Mouse (Mus musculus): ENCODE measurements around the gene Gba. TPM values are rescaled to one million over a fixed set of nuclear protein-coding genes. Genes with fewer than 3 reads are reported as not detected.
A peak's percentile ranks its signal among the peaks of the same experiment; 100 is the strongest.

The Gba gene
- polyA plus RNA-seq, 1 experiment: 40.6 TPM

DNA sequence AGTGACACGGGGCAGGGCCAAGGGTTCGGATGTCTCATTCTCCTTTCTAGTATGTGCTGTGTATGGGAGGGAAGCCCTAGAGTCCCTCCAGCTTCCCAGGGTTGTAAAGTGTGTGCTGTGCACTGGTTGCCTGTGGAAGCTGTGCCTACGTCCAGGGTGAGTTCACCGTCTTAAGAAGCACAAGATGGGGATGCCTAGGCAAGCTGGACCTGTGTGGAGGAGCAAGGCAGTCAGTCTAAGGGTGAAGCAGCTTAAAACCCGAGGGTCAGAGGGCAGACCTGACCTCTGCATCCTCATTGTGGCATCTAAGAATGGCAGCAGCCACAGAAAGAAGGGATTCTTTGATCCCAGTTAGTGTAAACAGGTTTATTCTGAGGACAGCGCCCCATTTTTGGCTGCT, 6.0 kb downstream of the Gba start:
- Histone ChIP-seq H3K79me3 (ENCODE audit: low read depth) (peaks cover 11% of the 10 kb centered on the region), H3K36me3 (ENCODE audit: control insufficient read depth, insufficient read depth) (peaks cover 53% of the 10 kb centered on the region), H3K79me2 (ENCODE audit: control insufficient read depth, insufficient read depth) (peaks cover 30% of the 10 kb centered on the region), H3K27me3 (ENCODE audit: control insufficient read depth, insufficient read depth, insufficient read length) (no peaks in the 10 kb centered on the region), H3K4me3 (ENCODE audit: insufficient read depth, poor library complexity, severe bottlenecking) (no peak overlapping the region), H3ac (ENCODE audit: control insufficient read depth, insufficient read length, low read depth) (no peak overlapping the region)
- TF ChIP-seq FOSL1 (IDR thresholded peaks at IDR 0.05; ENCODE audit: insufficient read depth, low read length, poor library complexity, severe bottlenecking) (no peak), CEBPB (IDR thresholded peaks at IDR 0.05; ENCODE audit: low read depth) (no peak), MYOD1 (IDR thresholded peaks at IDR 0.05; ENCODE audit: control insufficient read depth, insufficient read length, low read depth) (no peak), USF1 (IDR thresholded peaks at IDR 0.05; ENCODE audit: low read depth) (no peak), MYOG (IDR thresholded peaks at IDR 0.05; ENCODE audit: control insufficient read depth, extremely low read depth, insufficient read length) (no peak)

DNA sequence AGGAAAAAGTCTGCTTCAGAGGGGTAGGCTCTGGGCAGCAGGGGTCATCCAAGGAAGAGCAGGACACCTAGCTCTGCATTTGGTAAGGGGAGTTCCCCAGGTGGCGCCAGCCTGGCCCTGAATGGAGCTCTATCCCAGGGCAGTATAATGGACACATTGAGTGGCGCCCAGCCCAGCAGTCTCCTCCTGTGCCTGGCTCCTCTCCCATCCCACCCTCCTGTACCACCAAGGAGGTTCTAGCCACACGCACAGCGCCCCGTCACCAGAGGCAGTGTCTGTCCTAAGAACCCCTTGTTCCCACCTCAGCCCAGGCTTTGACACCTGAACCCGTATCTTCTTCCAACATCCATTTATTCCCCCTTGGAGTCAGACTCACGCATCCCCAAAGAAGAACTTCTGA, 7.0 kb downstream of the Gba start:
- Histone ChIP-seq H3K36me3 (ENCODE audit: control insufficient read depth, insufficient read depth) (peaks cover 49% of the 10 kb centered on the region), H3K4me3 (ENCODE audit: insufficient read depth, poor library complexity, severe bottlenecking) (no peak overlapping the region)
- TF ChIP-seq CTCF (IDR thresholded peaks at IDR 0.05; ENCODE audit: control insufficient read depth, insufficient read depth, insufficient read length) (no peak), MAX (IDR thresholded peaks at IDR 0.05) (no peak), FOSL1 (IDR thresholded peaks at IDR 0.05; ENCODE audit: insufficient read depth, low read length, poor library complexity, severe bottlenecking) (no peak), MYOG (IDR thresholded peaks at IDR 0.05; ENCODE audit: control insufficient read depth, extremely low read depth, insufficient read length) (no peak), MYOD1 (IDR thresholded peaks at IDR 0.05; ENCODE audit: control insufficient read depth, insufficient read length, low read depth) (no peak), CEBPB (IDR thresholded peaks at IDR 0.05; ENCODE audit: low read depth) (no peak)

DNA sequence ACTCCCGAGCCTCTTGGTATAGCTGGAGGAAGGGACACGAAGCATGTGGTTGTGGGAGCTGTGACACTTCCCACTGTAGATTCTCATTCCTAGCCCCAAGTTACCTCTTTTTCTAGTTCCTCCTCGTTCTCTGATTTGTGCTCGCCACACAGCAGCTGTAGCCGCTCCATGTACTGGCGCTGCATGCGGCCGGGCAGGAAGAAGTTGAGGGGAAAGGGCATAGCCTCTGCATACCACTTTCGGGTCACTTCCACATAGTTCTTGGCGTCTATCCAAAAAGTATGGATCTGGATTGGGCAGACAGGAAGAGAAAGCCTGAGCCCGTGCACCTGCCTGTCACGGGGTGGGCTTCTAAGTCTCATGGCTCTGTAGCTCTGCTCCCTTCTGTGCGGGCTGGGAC, 7.4 kb downstream of the Gba start:
- peaks cover 11% of the 10 kb centered on the region for H3K79me3 ChIP-seq (ENCODE audit: low read depth)
- TF ChIP-seq FOSL1 (IDR thresholded peaks at IDR 0.05; ENCODE audit: insufficient read depth, low read length, poor library complexity, severe bottlenecking) (no peak), MAX (IDR thresholded peaks at IDR 0.05) (no peak), MYOG (IDR thresholded peaks at IDR 0.05; ENCODE audit: control insufficient read depth, extremely low read depth, insufficient read length) (no peak), MYOD1 (IDR thresholded peaks at IDR 0.05; ENCODE audit: control insufficient read depth, insufficient read length, low read depth) (no peak), CEBPB (IDR thresholded peaks at IDR 0.05; ENCODE audit: low read depth) (no peak), CTCF (IDR thresholded peaks at IDR 0.05; ENCODE audit: control insufficient read depth, insufficient read depth, insufficient read length) (no peak), USF1 (IDR thresholded peaks at IDR 0.05; ENCODE audit: low read depth) (no peak)
- peaks cover 44% of the 10 kb centered on the region for H3K36me3 ChIP-seq (ENCODE audit: control insufficient read depth, insufficient read depth)

More for the DNA sequence above, 7.0 kb downstream of the Gba start:
- H3K79me3 ChIP-seq (ENCODE audit: low read depth): peaks cover 11% of the 10 kb centered on the region
- no peaks in the 10 kb centered on the region for H3K27me3 ChIP-seq (ENCODE audit: control insufficient read depth, insufficient read depth, insufficient read length)
- H3K79me2 ChIP-seq (ENCODE audit: control insufficient read depth, insufficient read depth): peaks cover 31% of the 10 kb centered on the region
- no peak overlapping the region for H3ac ChIP-seq (ENCODE audit: control insufficient read depth, insufficient read length, low read depth)

DNA sequence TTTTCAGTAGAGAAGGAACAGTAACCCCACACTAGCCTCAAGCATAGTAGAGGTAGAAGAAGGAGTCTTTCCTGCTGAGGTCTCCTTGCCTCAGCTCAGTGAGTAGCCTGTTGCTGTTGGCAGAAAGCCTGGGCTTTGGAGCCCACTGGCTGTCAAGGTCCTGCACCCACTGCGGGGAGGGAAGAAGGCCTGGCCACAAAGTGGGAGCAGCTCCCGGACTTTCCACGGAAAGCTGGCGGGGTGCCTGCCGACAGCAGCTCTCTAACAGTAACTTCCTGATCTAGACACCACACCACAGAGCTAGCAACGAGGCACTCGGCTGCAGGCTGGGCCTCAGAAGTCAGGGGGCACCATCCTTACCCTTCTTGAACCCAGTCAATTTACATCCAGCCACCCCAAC, 8.0 kb downstream of the Gba start:
- Histone ChIP-seq H3K4me3 (ENCODE audit: insufficient read depth, poor library complexity, severe bottlenecking) (no peak overlapping the region), H3K27me3 (ENCODE audit: control insufficient read depth, insufficient read depth, insufficient read length) (no peaks in the 10 kb centered on the region), H3K36me3 (ENCODE audit: control insufficient read depth, insufficient read depth) (peaks cover 43% of the 10 kb centered on the region), H3ac (ENCODE audit: control insufficient read depth, insufficient read length, low read depth) (no peak overlapping the region), H3K79me2 (ENCODE audit: control insufficient read depth, insufficient read depth) (peaks cover 31% of the 10 kb centered on the region), H3K79me3 (ENCODE audit: low read depth) (peaks cover 11% of the 10 kb centered on the region)
- TF ChIP-seq MAX (IDR thresholded peaks at IDR 0.05): no peak
- no peak for TF ChIP-seq FOSL1 (IDR thresholded peaks at IDR 0.05; ENCODE audit: insufficient read depth, low read length, poor library complexity, severe bottlenecking)
- TF ChIP-seq MYOD1 (IDR thresholded peaks at IDR 0.05; ENCODE audit: control insufficient read depth, insufficient read length, low read depth): no peak
- TF ChIP-seq USF1 (IDR thresholded peaks at IDR 0.05; ENCODE audit: low read depth): no peak
- TF ChIP-seq MYOG (IDR thresholded peaks at IDR 0.05; ENCODE audit: control insufficient read depth, extremely low read depth, insufficient read length): no peak
- no peak for TF ChIP-seq CEBPB (IDR thresholded peaks at IDR 0.05; ENCODE audit: low read depth)
- TF ChIP-seq CTCF (IDR thresholded peaks at IDR 0.05; ENCODE audit: control insufficient read depth, insufficient read depth, insufficient read length): no peak

More for the DNA sequence above, 7.4 kb downstream of the Gba start:
- H3K79me2 ChIP-seq (ENCODE audit: control insufficient read depth, insufficient read depth): peaks cover 31% of the 10 kb centered on the region
- no peak overlapping the region for H3ac ChIP-seq (ENCODE audit: control insufficient read depth, insufficient read length, low read depth)
- H3K4me3 ChIP-seq (ENCODE audit: insufficient read depth, poor library complexity, severe bottlenecking): no peak overlapping the region
- no peaks in the 10 kb centered on the region for H3K27me3 ChIP-seq (ENCODE audit: control insufficient read depth, insufficient read depth, insufficient read length)

DNA sequence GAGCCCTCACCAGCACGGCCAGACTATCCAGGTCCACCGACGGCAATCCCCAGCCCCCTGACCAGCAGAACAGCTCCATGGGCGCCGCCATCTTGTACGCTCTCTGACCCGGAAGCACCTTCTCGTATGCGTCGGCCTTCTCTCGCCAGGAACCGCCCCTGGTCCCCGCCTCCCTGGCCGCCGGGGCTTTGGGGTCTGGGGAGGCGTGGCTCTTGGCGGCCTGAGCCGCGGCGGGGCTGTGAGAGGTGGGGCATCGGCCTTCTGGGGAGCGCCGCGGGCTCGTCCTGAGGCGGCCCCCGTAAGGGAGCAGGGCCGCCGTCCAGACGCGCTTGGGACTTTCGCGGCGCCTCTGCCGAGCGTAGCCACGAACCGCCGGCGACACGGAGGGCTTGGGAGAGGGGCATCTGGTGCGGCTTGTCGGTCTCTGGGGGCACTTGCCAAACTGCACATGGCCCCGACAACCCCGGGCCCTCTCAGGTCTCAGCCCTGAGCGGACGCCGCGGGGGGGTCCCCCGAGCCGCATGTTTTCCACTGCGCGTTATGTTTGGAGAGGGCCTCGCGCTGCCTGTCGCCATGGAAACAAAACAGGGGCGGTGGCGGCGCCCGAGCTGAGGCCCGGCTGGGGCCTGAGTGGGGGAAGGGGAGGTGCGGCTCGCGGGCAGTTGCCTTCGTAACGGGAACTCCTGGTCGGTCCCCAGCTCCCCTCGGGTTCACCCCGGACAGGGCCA, 11.2 kb downstream of the Gba start:
- Histone ChIP-seq H3K36me3 (ENCODE audit: control insufficient read depth, insufficient read depth) (peaks cover 19% of the 10 kb centered on the region), H3K27me3 (ENCODE audit: control insufficient read depth, insufficient read depth, insufficient read length) (no peaks in the 10 kb centered on the region), H3ac (ENCODE audit: control insufficient read depth, insufficient read length, low read depth) (peak overlapping the region; percentile 86), H3K4me3 (ENCODE audit: insufficient read depth, poor library complexity, severe bottlenecking) (peak overlapping the region; percentile 91), H3K79me2 (ENCODE audit: control insufficient read depth, insufficient read depth) (peaks cover 31% of the 10 kb centered on the region), H3K79me3 (ENCODE audit: low read depth) (peaks cover 11% of the 10 kb centered on the region)
- TF ChIP-seq FOSL1 (IDR thresholded peaks at IDR 0.05; ENCODE audit: insufficient read depth, low read length, poor library complexity, severe bottlenecking) (no peak), MYOG (IDR thresholded peaks at IDR 0.05; ENCODE audit: control insufficient read depth, extremely low read depth, insufficient read length) (no peak), USF1 (IDR thresholded peaks at IDR 0.05; ENCODE audit: low read depth) (no peak), MYOD1 (IDR thresholded peaks at IDR 0.05; ENCODE audit: control insufficient read depth, insufficient read length, low read depth) (no peak), MAX (IDR thresholded peaks at IDR 0.05) (no peak), CTCF (IDR thresholded peaks at IDR 0.05; ENCODE audit: control insufficient read depth, insufficient read depth, insufficient read length) (no peak), CEBPB (IDR thresholded peaks at IDR 0.05; ENCODE audit: low read depth) (no peak)
